Mouse (Mus musculus) cerebellum, adult 2 months (tissue): ENCODE data around the gene Stx8.

Experiments
- CTCF ChIP-seq: fragments of 200-500 bp; IDR thresholded peaks from 2 replicates; pipeline ENCODE4 v1.5.1; 2011; ENCODE audit warnings: low read depth, mild to moderate bottlenecking, control low read depth, low read length, moderate library complexity, borderline replicate concordance; ENCODE audit not compliant: insufficient read depth
- POLR2A ChIP-seq: fragments of 200-500 bp; IDR thresholded peaks from 2 replicates; pipeline ENCODE4 v1.6.1; 2011; ENCODE audit warnings: low read length, control low read depth, borderline replicate concordance; ENCODE audit not compliant: insufficient read depth

DNA sequence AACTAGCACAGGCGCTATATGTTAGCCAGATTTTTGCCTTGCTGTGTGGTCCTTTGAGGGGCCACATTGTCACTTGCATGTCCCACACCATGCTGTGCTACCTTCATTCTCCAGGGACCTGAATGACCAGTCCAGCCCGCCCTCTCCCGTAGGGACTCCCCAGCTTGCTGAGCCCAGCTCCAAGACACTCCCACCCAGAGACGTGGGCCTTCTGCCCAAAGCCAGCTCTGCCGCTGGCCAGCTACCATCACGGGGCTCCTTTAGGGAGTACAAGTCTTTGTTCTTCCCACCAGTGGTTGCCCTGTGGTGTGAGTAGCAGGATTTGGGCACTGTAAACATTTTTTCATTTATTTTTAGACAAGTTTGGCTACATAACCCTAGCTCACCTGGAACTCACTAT, 230.6 kb downstream of the Stx8 start:
- TF ChIP-seq POLR2A (no peak), CTCF (no peak)
